Mouse (Mus musculus): ENCODE data around the gene Sez6l. TPM values are rescaled to one million over a fixed set of nuclear protein-coding genes. Genes with fewer than 3 reads are reported as not detected.

Sez6l gene
- polyA plus RNA-seq, 1 experiment from 2014 or later, result 0.75 TPM

- Histone ChIP-seq H3K27me3 (replicated peaks; ENCODE audit: low read depth, poor library complexity, severe bottlenecking) (0 out of 2 replicates have a peak, but pooled peaks cover 20% of the 10 kb centered on the region), H3K4me3 (no peak overlapping the region), H3K27ac (replicated peaks) (peak overlapping the region; percentile 3; the same call in 1 of the 2 replicates), H3K4me1 (peaks cover 46% of the 10 kb centered on the region), H3K9me3 (no peaks in the 10 kb centered on the region), H3K36me3 (replicated peaks) (no peaks in the 10 kb centered on the region)
- DNase-seq (ENCODE audit: low spot score), result no peak
- WGBS, result 87% methylated on average over 3 of the region's 3 CpGs
These were observed 51.0 kb downstream of the Sez6l start for GRCm38 (mm10) chr5:112525980-112526379.

DNA sequence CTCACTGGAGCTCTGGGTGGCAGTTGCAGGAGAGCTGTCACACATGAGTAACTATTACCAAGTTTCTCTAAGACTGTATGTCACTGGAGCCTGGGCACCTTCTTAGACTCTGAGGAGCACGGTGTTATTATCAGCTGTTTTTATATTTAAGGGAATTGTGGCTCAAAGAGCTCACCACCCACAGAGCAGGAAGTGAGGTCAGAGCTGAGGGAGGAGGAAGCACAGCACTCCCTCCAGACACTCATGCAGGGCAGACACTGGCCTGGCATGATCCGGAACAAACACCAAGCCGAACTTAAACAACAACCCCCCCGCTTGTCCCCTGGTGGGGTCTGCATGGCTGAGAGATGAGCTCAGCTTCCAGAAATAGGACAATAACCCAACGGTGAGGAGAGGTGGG lies 51.7 kb downstream of the Sez6l start:
- no peak for DNase-seq (ENCODE audit: low spot score)
- Histone ChIP-seq H3K4me3 (no peak overlapping the region), H3K27me3 (replicated peaks; ENCODE audit: low read depth, poor library complexity, severe bottlenecking) (0 out of 2 replicates have a peak, but pooled peaks cover 20% of the 10 kb centered on the region), H3K4me1 (peaks cover 53% of the 10 kb centered on the region), H3K36me3 (replicated peaks) (no peaks in the 10 kb centered on the region), H3K27ac (replicated peaks) (peak overlapping the region; percentile 3; the same call in 1 of the 2 replicates), H3K9me3 (no peaks in the 10 kb centered on the region)
- WGBS, result 80% methylated on average over 5 of the region's 5 CpGs

- no peak overlapping the region for H3K4me3 ChIP-seq
- no peak for DNase-seq (ENCODE audit: low spot score)
- peaks cover 58% of the 10 kb centered on the region for H3K4me1 ChIP-seq
- H3K9me3 ChIP-seq, result no peaks in the 10 kb centered on the region
- H3K36me3 ChIP-seq (replicated peaks), result no peaks in the 10 kb centered on the region
- 98% methylated on average over 2 of the region's 2 CpGs for WGBS
- peaks cover 27% of the 10 kb centered on the region for H3K27me3 ChIP-seq (replicated peaks; ENCODE audit: low read depth, poor library complexity, severe bottlenecking)
- H3K27ac ChIP-seq (replicated peaks), result no peak overlapping the region
These were observed 53.2 kb downstream of the Sez6l start for GRCm38 (mm10) chr5:112523796-112524195.

DNA sequence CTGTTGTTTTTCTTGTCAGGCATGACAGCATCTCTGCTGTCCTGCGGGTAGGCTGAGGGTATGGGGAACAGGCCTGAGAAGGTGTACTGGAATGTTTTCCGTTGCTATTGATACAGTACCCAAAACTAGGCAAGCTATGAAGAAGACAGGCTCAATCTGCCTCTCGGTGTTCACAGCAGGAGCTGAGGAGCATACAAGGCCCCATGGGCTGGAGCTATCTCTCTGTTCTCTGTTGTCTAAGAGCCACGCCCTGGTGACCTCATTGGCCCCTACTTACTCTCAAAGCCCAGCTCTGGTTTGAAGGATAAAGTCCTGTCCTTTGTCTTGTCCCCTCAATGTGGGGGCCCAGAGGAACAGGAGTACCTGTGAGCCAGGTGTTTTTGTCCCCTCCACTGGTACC lies 53.7 kb downstream of the Sez6l start:
- Histone ChIP-seq H3K36me3 (replicated peaks) (no peaks in the 10 kb centered on the region), H3K27ac (replicated peaks) (no peak overlapping the region), H3K4me1 (peaks cover 57% of the 10 kb centered on the region), H3K27me3 (replicated peaks; ENCODE audit: low read depth, poor library complexity, severe bottlenecking) (peaks cover 29% of the 10 kb centered on the region), H3K4me3 (no peak overlapping the region), H3K9me3 (no peaks in the 10 kb centered on the region)
- 75% methylated on average over 4 of the region's 4 CpGs for WGBS
- no peak for DNase-seq (ENCODE audit: low spot score)

DNA sequence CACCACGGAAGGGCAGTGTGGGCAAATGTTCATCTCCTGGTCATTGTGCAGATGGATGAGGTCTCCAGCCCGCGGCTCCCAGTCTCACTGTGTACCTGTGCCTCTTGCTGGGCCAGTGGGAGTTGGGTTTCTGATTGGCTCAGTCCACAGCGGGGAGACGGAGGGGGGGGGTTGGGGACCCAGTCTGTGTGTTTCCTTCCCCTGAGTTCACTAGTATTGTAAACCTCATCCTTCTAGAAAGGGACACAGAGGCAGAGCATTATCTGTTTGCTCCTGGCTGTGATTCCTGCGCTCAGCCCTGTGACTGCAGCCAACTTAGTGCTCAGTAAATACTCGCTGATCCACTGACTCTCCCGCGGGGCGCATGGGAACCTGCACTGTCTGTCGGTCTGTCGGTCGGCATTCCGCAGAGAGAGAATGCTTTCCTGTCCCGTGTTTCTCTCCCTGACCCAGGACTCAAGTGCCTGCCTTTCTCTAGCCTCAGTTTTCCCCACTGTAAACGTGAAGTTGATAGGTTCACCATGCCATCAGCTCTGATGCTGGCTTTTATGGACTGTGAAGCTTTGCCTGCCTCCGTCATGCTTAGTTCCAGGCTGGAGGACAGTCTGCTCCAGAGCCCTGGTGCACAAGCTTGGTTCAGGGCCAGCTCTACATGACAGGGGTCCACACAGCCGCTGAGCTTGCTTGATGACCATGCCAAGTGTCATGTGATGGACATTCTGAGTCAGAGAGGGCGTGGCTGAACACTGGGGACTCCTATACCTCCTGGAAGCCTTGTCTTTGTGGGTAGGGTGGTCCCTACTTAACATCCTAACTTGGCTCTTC lies 55.1 kb downstream of the Sez6l start:
- peak; percentile 35 for DNase-seq (ENCODE audit: low spot score)
- H3K4me1 ChIP-seq, result peaks cover 59% of the 10 kb centered on the region
- H3K4me3 ChIP-seq, result peak overlapping the region; percentile 25
- H3K36me3 ChIP-seq (replicated peaks), result no peaks in the 10 kb centered on the region
- peaks cover 29% of the 10 kb centered on the region for H3K27me3 ChIP-seq (replicated peaks; ENCODE audit: low read depth, poor library complexity, severe bottlenecking)
- H3K27ac ChIP-seq (replicated peaks), result peak overlapping the region; percentile 52
- H3K9me3 ChIP-seq, result no peaks in the 10 kb centered on the region
- 13% methylated on average over 19 of the region's 19 CpGs for WGBS

- Histone ChIP-seq H3K27ac (replicated peaks) (peak overlapping the region; percentile 52), H3K27me3 (replicated peaks; ENCODE audit: low read depth, poor library complexity, severe bottlenecking) (peaks cover 29% of the 10 kb centered on the region), H3K4me1 (peaks cover 56% of the 10 kb centered on the region), H3K9me3 (peaks cover 4% of the 10 kb centered on the region; the same call in 1 of the 2 replicates), H3K4me3 (peak overlapping the region; percentile 25), H3K36me3 (replicated peaks) (no peaks in the 10 kb centered on the region)
- DNase-seq (ENCODE audit: low spot score), result peak; percentile 83
- WGBS, result 2% methylated on average over 8 of the region's 8 CpGs
These were observed 55.9 kb downstream of the Sez6l start for GRCm38 (mm10) chr5:112520826-112521702.

DNA sequence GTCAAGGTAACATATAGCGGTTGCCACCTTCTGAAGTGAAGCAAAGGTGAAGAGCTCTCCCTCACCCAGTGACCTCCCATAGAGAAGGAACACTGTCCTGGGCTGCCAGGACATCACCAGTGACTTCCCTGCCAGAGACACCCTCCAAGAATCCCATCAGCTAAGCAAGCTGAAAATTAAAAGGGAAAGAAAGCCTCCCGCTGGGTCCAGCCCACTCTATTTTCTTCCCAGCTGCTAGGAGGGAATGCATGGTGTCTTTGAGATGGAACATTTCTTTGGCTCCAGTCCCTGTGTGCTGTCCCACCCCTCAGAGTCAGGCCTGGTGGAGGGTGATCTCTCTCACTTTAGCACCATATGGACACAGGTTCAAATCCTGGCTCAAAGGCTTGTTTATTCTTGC lies 58.2 kb downstream of the Sez6l start:
- Histone ChIP-seq H3K4me3 (no peak overlapping the region), H3K4me1 (peaks cover 54% of the 10 kb centered on the region), H3K27ac (replicated peaks) (peak overlapping the region; percentile 52; the same call in 1 of the 2 replicates), H3K9me3 (peaks cover 4% of the 10 kb centered on the region; the same call in 1 of the 2 replicates), H3K36me3 (replicated peaks) (no peaks in the 10 kb centered on the region), H3K27me3 (replicated peaks; ENCODE audit: low read depth, poor library complexity, severe bottlenecking) (peaks cover 29% of the 10 kb centered on the region)
- WGBS, result 76% methylated on average over 2 of the region's 2 CpGs
- DNase-seq (ENCODE audit: low spot score), result no peak

DNA sequence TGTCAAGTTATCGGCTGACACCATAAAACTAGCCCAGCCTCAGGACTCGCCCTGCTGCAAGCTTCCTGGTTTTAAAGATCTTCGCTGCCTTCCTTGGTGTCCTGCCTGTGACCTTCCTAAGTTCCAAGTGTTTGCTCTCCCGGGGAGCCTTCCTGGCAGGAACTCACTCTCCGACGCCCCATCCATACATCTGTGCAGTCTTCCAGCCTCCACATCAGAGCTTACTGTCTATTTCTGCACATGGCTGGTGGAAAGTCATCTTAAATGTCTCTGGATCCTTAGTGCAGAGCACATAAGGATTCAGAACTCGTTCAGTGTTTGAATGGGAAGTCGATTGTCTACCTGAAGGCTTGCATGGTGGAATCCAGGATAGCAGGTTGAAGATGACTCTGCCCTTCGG lies 59.5 kb downstream of the Sez6l start:
- no peak for DNase-seq (ENCODE audit: low spot score)
- WGBS, result 88% methylated on average over 9 of the region's 9 CpGs
- Histone ChIP-seq H3K4me3 (no peak overlapping the region), H3K36me3 (replicated peaks) (no peaks in the 10 kb centered on the region), H3K4me1 (peaks cover 50% of the 10 kb centered on the region), H3K9me3 (peaks cover 4% of the 10 kb centered on the region; the same call in 1 of the 2 replicates), H3K27me3 (replicated peaks; ENCODE audit: low read depth, poor library complexity, severe bottlenecking) (peaks cover 17% of the 10 kb centered on the region), H3K27ac (replicated peaks) (no peak overlapping the region)

- H3K27me3 ChIP-seq (replicated peaks; ENCODE audit: low read depth, poor library complexity, severe bottlenecking), result peaks cover 17% of the 10 kb centered on the region
- H3K9me3 ChIP-seq, result peaks cover 4% of the 10 kb centered on the region; the same call in 1 of the 2 replicates
- 91% methylated on average over 3 of the region's 3 CpGs for WGBS
- no peak overlapping the region for H3K27ac ChIP-seq (replicated peaks)
- H3K4me3 ChIP-seq, result no peak overlapping the region
- no peak for DNase-seq (ENCODE audit: low spot score)
- H3K4me1 ChIP-seq, result peaks cover 42% of the 10 kb centered on the region
- no peaks in the 10 kb centered on the region for H3K36me3 ChIP-seq (replicated peaks)
These were observed 60.5 kb downstream of the Sez6l start for GRCm38 (mm10) chr5:112516527-112516926.

GRCm38 (mm10) chr5:112510351-112510750 lies 66.6 kb downstream of the Sez6l start:
- Histone ChIP-seq H3K4me3 (no peak overlapping the region), H3K4me1 (peaks cover 7% of the 10 kb centered on the region; the same call in 1 of the 2 replicates), H3K27me3 (replicated peaks; ENCODE audit: low read depth, poor library complexity, severe bottlenecking) (no peaks in the 10 kb centered on the region), H3K27ac (replicated peaks) (no peak overlapping the region), H3K36me3 (replicated peaks) (no peaks in the 10 kb centered on the region), H3K9me3 (peaks cover 6% of the 10 kb centered on the region; the same call in 1 of the 2 replicates)
- no peak for DNase-seq (ENCODE audit: low spot score)
- 87% methylated on average over 8 of the region's 8 CpGs for WGBS

DNA sequence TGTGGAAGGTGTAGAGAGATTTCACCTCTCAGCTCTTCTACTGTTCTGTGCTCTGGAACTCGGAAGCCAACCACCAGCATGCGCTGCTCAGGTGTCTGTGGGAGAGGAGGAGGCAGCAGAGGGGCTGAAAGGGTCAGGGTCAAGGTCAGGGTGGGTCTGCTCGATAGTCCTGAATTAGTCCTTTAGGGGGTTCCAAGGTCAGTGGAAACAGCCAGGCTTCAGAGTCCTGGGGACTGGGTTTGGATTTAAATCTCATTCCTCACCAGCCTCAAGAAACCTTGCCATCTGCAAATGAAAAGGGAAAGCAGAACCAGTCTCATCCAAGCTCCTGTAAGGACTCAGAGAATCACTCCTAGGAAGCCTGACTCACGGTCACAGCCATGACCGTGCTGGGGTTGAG lies 67.1 kb downstream of the Sez6l start:
- 0 out of 2 replicates have a peak, but pooled peaks cover 4% of the 10 kb centered on the region for H3K4me1 ChIP-seq
- peaks cover 6% of the 10 kb centered on the region; the same call in 1 of the 2 replicates for H3K9me3 ChIP-seq
- H3K27me3 ChIP-seq (replicated peaks; ENCODE audit: low read depth, poor library complexity, severe bottlenecking), result no peaks in the 10 kb centered on the region
- H3K27ac ChIP-seq (replicated peaks), result no peak overlapping the region
- no peak for DNase-seq (ENCODE audit: low spot score)
- no peak overlapping the region for H3K4me3 ChIP-seq
- H3K36me3 ChIP-seq (replicated peaks), result no peaks in the 10 kb centered on the region
- 74% methylated on average over 5 of the region's 5 CpGs for whole genome bisulfite sequencing

DNA sequence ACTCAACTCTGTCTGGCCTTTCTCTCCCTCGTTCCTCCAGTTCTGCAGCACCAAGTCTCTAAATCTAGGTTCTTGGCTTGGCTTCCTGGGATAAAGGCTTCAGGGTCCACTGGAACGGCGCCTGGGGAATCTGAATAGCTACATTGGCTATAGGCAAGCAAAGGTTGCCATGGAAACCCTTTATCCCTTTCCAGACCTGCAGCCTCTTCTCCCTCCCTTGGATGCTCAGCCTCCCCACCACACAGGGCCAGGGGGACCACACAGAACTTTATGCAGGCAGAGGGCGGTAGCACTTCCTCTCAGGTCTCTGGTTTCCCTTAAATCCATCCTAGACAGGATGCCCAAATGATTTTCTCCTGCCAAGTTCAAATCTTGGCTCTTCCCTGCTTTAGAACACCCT lies 71.4 kb downstream of the Sez6l start:
- H3K9me3 ChIP-seq, result peaks cover 6% of the 10 kb centered on the region; the same call in 1 of the 2 replicates
- WGBS, result 64% methylated on average over 4 of the region's 4 CpGs
- peaks cover 19% of the 10 kb centered on the region for H3K4me1 ChIP-seq
- no peak overlapping the region for H3K4me3 ChIP-seq
- H3K27me3 ChIP-seq (replicated peaks; ENCODE audit: low read depth, poor library complexity, severe bottlenecking), result no peaks in the 10 kb centered on the region
- DNase-seq (ENCODE audit: low spot score), result no peak
- H3K36me3 ChIP-seq (replicated peaks), result no peaks in the 10 kb centered on the region
- no peak overlapping the region for H3K27ac ChIP-seq (replicated peaks)

All from embryonic facial prominence, embryonic 10.5 days (tissue).